Mouse (Mus musculus): ENCODE measurements around the gene Vav2.

DNA sequence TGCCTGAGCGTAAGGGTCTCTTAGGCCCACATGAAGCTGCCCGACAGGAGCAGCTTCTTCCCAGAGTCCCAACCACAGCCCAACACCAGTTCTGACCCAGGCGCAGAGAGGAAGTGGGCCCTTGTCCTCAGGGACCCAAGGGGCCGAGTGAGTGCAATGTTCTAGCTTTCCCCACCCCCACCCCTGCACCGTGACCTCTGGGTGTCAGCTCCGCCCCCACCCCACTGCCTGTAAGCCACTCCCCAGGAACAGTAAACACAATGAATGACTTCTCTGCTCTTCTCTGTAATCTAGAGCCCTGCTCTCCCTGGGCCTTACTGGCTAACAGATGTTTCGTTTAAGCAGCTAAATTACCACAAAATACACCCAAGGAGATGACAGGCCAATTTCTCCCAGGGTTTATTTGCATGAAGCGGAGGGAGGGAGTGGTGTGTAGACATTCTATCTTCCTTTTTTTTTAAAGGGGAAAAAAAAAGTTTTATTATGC, 15.1 kb downstream of the Vav2 start:
- TF ChIP-seq CTCF (conservative IDR thresholded peaks at IDR 0.05; ENCODE audit: low read length) (no peak), NANOG (IDR thresholded peaks at IDR 0.05; ENCODE audit: borderline replicate concordance, low read length) (no peak), POU5F1 (IDR thresholded peaks at IDR 0.05; ENCODE audit: borderline replicate concordance, low read length) (no peak)
